Mouse (Mus musculus): ENCODE data around the gene Musk.

The Musk gene

GRCm38 (mm10) chr4:58419225-58419624 is 133.5 kb downstream of the Musk start:
- DNase-seq, result no peak

- DNase-seq, result no peak
Measured at GRCm38 (mm10) chr4:58423276-58423930, 137.6 kb downstream of the Musk start.
